Mouse (Mus musculus) embryonic facial prominence, embryonic 15.5 days (tissue): ENCODE measurements around the gene Man1c1. TPM values are rescaled to one million over a fixed set of nuclear protein-coding genes. Genes with fewer than 3 reads are reported as not detected.

Experiments
- ATAC-seq: fragments of 200-750 bp; cut with Nextera tagmentation; 2 replicates; pipeline ENCODE4 v1.8.0; 2017; ENCODE audit warnings: low read depth, moderate TSS enrichment; ENCODE audit not compliant: insufficient number of reproducible peaks, low FRiP score, low TSS enrichment
- H3K27ac ChIP-seq: fragments of 300-500 bp; sonication (generic); replicated peaks from 2 replicates; pipeline ENCODE4 v1.5.1; 2015; ENCODE audit warnings: mild to moderate bottlenecking, inconsistent platforms
- H3K27me3 ChIP-seq: fragments of 300-500 bp; sonication (generic); 2 replicates; pipeline ENCODE4 v1.6.1; 2015; ENCODE audit warnings: inconsistent platforms
- H3K36me3 ChIP-seq: fragments of 300-500 bp; sonication (generic); 2 replicates; pipeline ENCODE4 v1.6.1; 2015; ENCODE audit warnings: mild to moderate bottlenecking, inconsistent platforms
- H3K4me1 ChIP-seq: fragments of 300-500 bp; sonication (generic); 2 replicates; pipeline ENCODE4 v1.6.1; 2015; ENCODE audit warnings: inconsistent platforms
- H3K4me2 ChIP-seq: fragments of 300-500 bp; sonication (generic); replicated peaks from 2 replicates; pipeline ENCODE4 v1.6.1; 2015; ENCODE audit warnings: mild to moderate bottlenecking, inconsistent platforms
- H3K4me3 ChIP-seq: fragments of 300-500 bp; sonication (generic); replicated peaks from 2 replicates; pipeline ENCODE4 v1.5.1; 2015; ENCODE audit warnings: mild to moderate bottlenecking, inconsistent platforms
- H3K9ac ChIP-seq: fragments of 300-500 bp; sonication (generic); 2 replicates; pipeline ENCODE4 v1.6.1; 2015; ENCODE audit warnings: inconsistent platforms
- H3K9me3 ChIP-seq: fragments of 300-500 bp; sonication (generic); replicated peaks from 2 replicates; pipeline ENCODE4 v1.6.1; 2016; ENCODE audit warnings: inconsistent platforms
- WGBS: fragments of 180-500 bp; shearing (Covaris S2); methylation state at CpG from one replicate; pipeline ENCODE4 v1.1.7; 2015; 5-methylcytosine and 5-hydroxymethylcytosine counted together
- microRNA-seq: library from miRNA; unstranded; fragments of <30 nt; microRNA quantifications from one replicate; pipeline ENCODE4, GENCODE M21; 2016; ENCODE audit warnings: borderline number of aligned reads
- polyA plus RNA-seq: library from polyadenylated mRNA; unstranded; fragments of >200 nt; fragmentation: Nextera tagmentation; extraction: Ambion mirVana; gene quantifications from 2 replicates; pipeline ENCODE4 v1.2.1, GENCODE M21; 2015

Gene Man1c1
- polyA plus RNA-seq, 1 experiment from 2014 or later = 5.6 TPM

- H3K36me3 ChIP-seq = peaks cover 3% of the 10 kb centered on the region; the same call in 1 of the 2 replicates
- no peak overlapping the region for H3K4me2 ChIP-seq
- H3K4me3 ChIP-seq = no peak overlapping the region
- 87% methylated on average over 10 of the region's 10 CpGs for WGBS
- H3K9me3 ChIP-seq = no peaks in the 10 kb centered on the region
- H3K27ac ChIP-seq = no peak overlapping the region; the same call in 1 of the 2 replicates
- H3K27me3 ChIP-seq = no peaks in the 10 kb centered on the region
- H3K4me1 ChIP-seq = peaks cover 18% of the 10 kb centered on the region
- ATAC-seq = no peak
- H3K9ac ChIP-seq = no peak overlapping the region
Measured at GRCm38 (mm10) chr4:134517719-134518118, 186.4 kb downstream of the Man1c1 start.

GRCm38 (mm10) chr4:134516981-134517380 is 187.1 kb downstream of the Man1c1 start:
- ATAC-seq = no peak
- H3K4me3 ChIP-seq = no peak overlapping the region
- no peaks in the 10 kb centered on the region for H3K27me3 ChIP-seq
- no peak overlapping the region; the same call in 1 of the 2 replicates for H3K27ac ChIP-seq
- H3K4me2 ChIP-seq = no peak overlapping the region
- H3K9me3 ChIP-seq = no peaks in the 10 kb centered on the region
- WGBS = 62% methylated on average over 8 of the region's 8 CpGs
- H3K9ac ChIP-seq = no peak overlapping the region
- H3K4me1 ChIP-seq = peaks cover 22% of the 10 kb centered on the region
- 0 out of 2 replicates have a peak, but pooled peaks cover 3% of the 10 kb centered on the region for H3K36me3 ChIP-seq

- Histone ChIP-seq H3K4me2 (no peak overlapping the region), H3K27me3 (no peaks in the 10 kb centered on the region), H3K4me1 (peaks cover 33% of the 10 kb centered on the region), H3K27ac (no peak overlapping the region), H3K4me3 (no peak overlapping the region), H3K9me3 (no peaks in the 10 kb centered on the region), H3K9ac (no peak overlapping the region), H3K36me3 (no peaks in the 10 kb centered on the region)
- ATAC-seq = no peak
- 74% methylated on average over 7 of the region's 7 CpGs for WGBS
Measured at GRCm38 (mm10) chr4:134515614-134516013, 188.5 kb downstream of the Man1c1 start.

- Histone ChIP-seq H3K9me3 (no peaks in the 10 kb centered on the region), H3K4me3 (no peak overlapping the region), H3K27ac (no peak overlapping the region), H3K4me2 (no peak overlapping the region), H3K9ac (no peak overlapping the region), H3K36me3 (no peaks in the 10 kb centered on the region), H3K27me3 (no peaks in the 10 kb centered on the region), H3K4me1 (peaks cover 33% of the 10 kb centered on the region)
- ATAC-seq = no peak
- WGBS = 84% methylated on average over 11 of the region's 11 CpGs
Measured at GRCm38 (mm10) chr4:134514309-134514930, 189.7 kb downstream of the Man1c1 start.

- 0 out of 2 replicates have a peak, but pooled peaks cover 1% of the 10 kb centered on the region for H3K36me3 ChIP-seq
- H3K27me3 ChIP-seq = no peaks in the 10 kb centered on the region
- ATAC-seq = no peak
- no peak overlapping the region for H3K27ac ChIP-seq
- H3K9ac ChIP-seq = no peak overlapping the region
- peak overlapping the region; percentile 20 for H3K4me3 ChIP-seq
- peak overlapping the region; percentile 46 for H3K4me2 ChIP-seq
- WGBS = 22% methylated on average over 15 of the region's 15 CpGs
- H3K9me3 ChIP-seq = no peaks in the 10 kb centered on the region
- H3K4me1 ChIP-seq = peaks cover 32% of the 10 kb centered on the region
Measured at GRCm38 (mm10) chr4:134512798-134513197, 191.3 kb downstream of the Man1c1 start.

- ATAC-seq = no peak
- no peak overlapping the region for H3K9ac ChIP-seq
- no peaks in the 10 kb centered on the region for H3K27me3 ChIP-seq
- peak overlapping the region; percentile 95 for H3K4me2 ChIP-seq
- H3K27ac ChIP-seq = no peak overlapping the region
- peak overlapping the region; percentile 59 for H3K4me3 ChIP-seq
- H3K9me3 ChIP-seq = no peaks in the 10 kb centered on the region
- peaks cover 22% of the 10 kb centered on the region for H3K4me1 ChIP-seq
- peaks cover 5% of the 10 kb centered on the region; the same call in 1 of the 2 replicates for H3K36me3 ChIP-seq
- WGBS = 59% methylated on average over 6 of the region's 6 CpGs
Measured at GRCm38 (mm10) chr4:134511730-134512129, 192.4 kb downstream of the Man1c1 start.

Small RNA genes within 50 kb of the gene (microRNA-seq; reads per million reads assigned to microRNA genes)
- not detected for gene Mir6403

Other genes with a start within 250 kb of the Man1c1 start
- 1,403 and 1,438 TPM in 2 replicates for gene Stmn1, start 236.0 kb downstream of the Man1c1 start, polyA plus RNA-seq
- gene Paqr7, start 207.6 kb downstream of the Man1c1 start, polyA plus RNA-seq = 5.7 and 7.2 TPM in 2 replicates
- 8.8 and 8.9 TPM in 2 replicates for gene Aunip, start 193.3 kb downstream of the Man1c1 start, polyA plus RNA-seq
- gene Mtfr1l, start 168.9 kb downstream of the Man1c1 start, polyA plus RNA-seq = 111 and 116 TPM in 2 replicates
- 19.8 and 29.8 TPM in 2 replicates for gene Selenon, start 152.1 kb downstream of the Man1c1 start, polyA plus RNA-seq
- 36.7 and 37.6 TPM in 2 replicates for gene Ldlrap1, start 63.7 kb upstream of the Man1c1 start, polyA plus RNA-seq
- gene Maco1, start 149.1 kb upstream of the Man1c1 start, polyA plus RNA-seq = 45.3 and 47.0 TPM in 2 replicates
- gene Rhd, start 160.2 kb upstream of the Man1c1 start, polyA plus RNA-seq = 2.3 and 2.9 TPM in 2 replicates
- gene Tmem50a, start 210.7 kb upstream of the Man1c1 start, polyA plus RNA-seq = 190 and 193 TPM in 2 replicates
- 505 and 540 TPM in 2 replicates for gene Rsrp1, start 219.3 kb upstream of the Man1c1 start, polyA plus RNA-seq
- gene Syf2, start 226.6 kb upstream of the Man1c1 start, polyA plus RNA-seq = 77.8 and 83.6 TPM in 2 replicates